Mouse (Mus musculus): ENCODE data around the gene Ddi2. TPM values are rescaled to one million over a fixed set of nuclear protein-coding genes. Genes with fewer than 3 reads are reported as not detected.
"Not testable (repeated sequence)": the region's sequence is repeated elsewhere in the genome, so short reads cannot be mapped to it uniquely, and the experiment has no call there.

The Ddi2 gene
- 29.3 and 31.4 TPM in 2 replicates for polyA plus RNA-seq (2014; fragmentation: Nextera tagmentation; extraction: Ambion mirVana)

DNA sequence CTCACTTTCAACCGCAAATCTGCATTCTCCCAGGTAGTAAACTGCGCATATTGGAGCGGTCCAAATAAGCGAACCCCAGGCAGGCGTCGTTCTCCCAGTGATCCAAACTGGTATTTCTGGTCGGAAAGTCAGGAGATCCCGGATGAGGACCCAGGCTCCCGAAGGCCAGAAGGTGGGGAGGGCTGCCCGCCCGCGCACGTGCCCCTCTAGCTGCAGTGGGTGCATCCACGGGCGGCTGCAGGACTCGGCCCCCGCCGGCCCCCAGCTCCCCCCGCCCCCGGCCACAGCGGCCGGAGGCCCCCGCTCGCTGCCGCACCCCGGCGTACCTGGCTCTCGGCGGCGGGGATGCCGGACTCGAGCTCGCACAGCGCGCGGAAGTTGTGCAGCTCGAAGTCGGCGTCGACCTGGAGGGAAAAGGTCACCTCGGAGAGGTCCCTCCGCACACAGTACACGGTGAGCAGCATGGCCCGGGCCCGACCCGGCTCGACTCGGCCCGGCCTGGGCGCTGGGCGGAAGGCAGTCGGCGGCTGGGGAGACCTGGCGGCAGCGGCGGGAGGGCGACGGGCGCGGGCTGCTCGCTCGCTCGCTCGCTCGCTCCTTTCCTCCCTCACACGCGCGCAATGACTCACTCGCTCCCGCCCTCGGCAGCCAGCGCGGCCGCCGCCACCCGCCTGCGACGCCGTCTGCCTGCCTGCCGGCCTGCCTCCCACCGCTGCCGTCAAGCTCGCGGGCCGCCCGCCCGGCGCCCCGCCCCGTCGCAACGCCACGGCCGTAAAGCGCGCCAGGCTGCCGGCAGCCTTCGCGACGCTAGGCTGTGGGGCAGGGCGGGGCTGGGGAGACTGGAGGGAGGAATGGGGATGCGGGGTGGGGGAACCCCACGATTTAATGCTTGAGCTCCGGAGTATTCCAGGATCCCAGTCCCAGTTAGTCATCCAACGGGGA lies at the start of gene Ddi2:
Gene Ddi2, minus strand, starts transcription at position 689 of the 942 bp plus-strand sequence.
- WGBS: under 1% methylated on average over 93 of the region's 105 CpGs
- H3K36me3 ChIP-seq (ENCODE audit: control insufficient read depth, insufficient read depth, low read length): peaks cover 10% of the 10 kb centered on the region
- DNase-seq (ENCODE audit: low spot score) (peak; percentile 89), ATAC-seq (replicated peaks; ENCODE audit: low FRiP score) (peak; percentile 80)
- no peaks in the 10 kb centered on the region for H3K9me3 ChIP-seq (ENCODE audit: control insufficient read depth, low read length)
- H3K4me3 ChIP-seq (ENCODE audit: low read depth, low read length): peak within 1 kb of the TSS; percentile 100
- H3K27ac ChIP-seq (ENCODE audit: low read depth, low read length): peak within 1 kb of the TSS; percentile 85
- H3K9ac ChIP-seq (ENCODE audit: low read depth, low read length): peak within 1 kb of the TSS; percentile 86
- peaks cover 28% of the 10 kb centered on the region for H3K4me1 ChIP-seq (replicated peaks; ENCODE audit: control insufficient read depth, insufficient read depth, low read length)
- H3K27me3 ChIP-seq (replicated peaks; ENCODE audit: control insufficient read depth, insufficient read depth, low read length): no peaks in the 10 kb centered on the region
- H3K4me2 ChIP-seq: peak within 1 kb of the TSS; percentile 91

DNA sequence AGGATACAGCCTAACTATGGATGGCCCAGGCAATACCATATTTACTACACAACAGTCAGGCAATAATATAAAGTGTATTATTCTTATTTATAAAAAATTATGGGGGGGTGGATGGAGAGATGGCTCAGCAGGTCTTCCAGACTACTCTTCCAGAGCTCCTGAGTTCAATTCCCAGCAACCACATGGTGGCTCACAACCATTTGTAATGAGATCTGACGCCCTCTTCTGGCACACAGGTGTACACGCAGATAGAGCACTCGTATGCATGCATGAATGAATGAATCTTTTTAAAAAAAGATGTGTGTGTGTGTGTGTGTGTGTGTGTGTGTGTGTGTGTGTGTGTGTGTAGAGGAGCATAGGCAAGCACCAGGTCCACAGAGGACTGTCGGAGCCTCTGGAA lies 49.8 kb upstream of the Ddi2 start:
- H3K9me3 ChIP-seq (ENCODE audit: control insufficient read depth, low read length); H3K9ac ChIP-seq (ENCODE audit: low read depth, low read length); DNase-seq (ENCODE audit: low spot score); ATAC-seq (replicated peaks; ENCODE audit: low FRiP score); H3K27ac ChIP-seq (ENCODE audit: low read depth, low read length); H3K4me3 ChIP-seq (ENCODE audit: low read depth, low read length); H3K4me2 ChIP-seq; H3K27me3 ChIP-seq (replicated peaks; ENCODE audit: control insufficient read depth, insufficient read depth, low read length): not testable (repeated sequence)
- 81% methylated on average over 4 of the region's 4 CpGs for WGBS
- H3K36me3 ChIP-seq (ENCODE audit: control insufficient read depth, insufficient read depth, low read length): peaks cover 34% of the 10 kb centered on the region
- peaks cover 26% of the 10 kb centered on the region for H3K4me1 ChIP-seq (replicated peaks; ENCODE audit: control insufficient read depth, insufficient read depth, low read length)

DNA sequence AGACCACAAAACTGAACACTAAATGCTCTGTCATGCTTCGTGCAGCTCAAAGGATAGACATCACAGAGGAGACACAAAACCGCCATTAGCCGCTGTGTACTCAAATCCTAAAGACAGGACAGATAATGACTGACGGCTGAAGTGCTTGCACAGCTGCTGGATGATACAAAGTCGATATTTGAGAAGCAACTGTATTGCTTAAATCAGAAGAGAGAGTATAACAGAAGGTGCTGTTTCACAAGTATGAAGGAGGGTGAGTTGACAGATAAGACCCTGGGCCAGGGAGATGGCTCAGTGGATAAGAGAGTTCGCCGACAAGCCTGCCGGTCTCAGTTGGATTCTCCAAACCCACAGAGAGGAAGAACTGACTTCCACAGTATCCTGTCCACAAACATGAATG lies 48.6 kb upstream of the Ddi2 start:
- DNase-seq (ENCODE audit: low spot score): no peak
- H3K27ac ChIP-seq (ENCODE audit: low read depth, low read length): peak overlapping the region; percentile 61
- H3K4me1 ChIP-seq (replicated peaks; ENCODE audit: control insufficient read depth, insufficient read depth, low read length): peaks cover 38% of the 10 kb centered on the region
- no peaks in the 10 kb centered on the region for H3K9me3 ChIP-seq (ENCODE audit: control insufficient read depth, low read length)
- H3K4me2 ChIP-seq: peak overlapping the region; percentile 8; the same call in 1 of the 2 replicates
- WGBS: 58% methylated on average over 8 of the region's 8 CpGs
- peak; percentile 19 for ATAC-seq (replicated peaks; ENCODE audit: low FRiP score)
- peaks cover 37% of the 10 kb centered on the region for H3K36me3 ChIP-seq (ENCODE audit: control insufficient read depth, insufficient read depth, low read length)
- no peaks in the 10 kb centered on the region for H3K27me3 ChIP-seq (replicated peaks; ENCODE audit: control insufficient read depth, insufficient read depth, low read length)
- H3K4me3 ChIP-seq (ENCODE audit: low read depth, low read length): no peak overlapping the region
- H3K9ac ChIP-seq (ENCODE audit: low read depth, low read length): no peak overlapping the region; the same call in 1 of the 2 replicates

DNA sequence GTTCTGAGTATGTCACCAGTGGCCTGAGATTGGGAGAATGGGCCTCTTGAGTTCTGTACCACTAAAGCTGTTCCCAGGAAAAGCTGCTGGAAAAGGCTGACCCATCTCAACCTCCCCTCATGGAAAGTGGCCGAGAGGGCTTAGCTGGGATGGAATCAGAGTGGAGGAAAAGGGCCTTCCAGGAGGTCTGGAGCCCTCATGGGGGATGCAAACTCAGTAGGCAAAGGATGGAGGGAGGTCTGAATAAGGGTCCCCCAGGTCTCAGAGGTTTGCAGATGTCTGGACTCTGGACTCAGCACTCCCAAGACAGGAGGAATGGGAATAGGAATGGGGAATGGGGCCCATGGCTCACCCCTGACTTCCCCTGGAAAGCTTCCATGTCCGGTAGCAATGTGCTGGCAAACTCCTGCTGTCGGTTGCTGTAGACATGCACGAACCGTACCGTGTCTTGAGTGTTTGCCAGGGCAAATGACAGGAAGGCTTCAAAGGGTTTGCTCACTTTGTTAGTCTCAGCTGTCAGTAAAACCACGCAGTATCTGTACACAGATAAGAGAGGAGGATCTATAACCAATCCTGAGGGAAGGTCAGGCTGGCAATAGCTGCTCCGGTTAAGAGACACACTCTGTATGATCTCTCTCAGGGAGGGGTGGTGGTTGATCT lies 46.4 kb upstream of the Ddi2 start:
- Histone ChIP-seq H3K4me1 (replicated peaks; ENCODE audit: control insufficient read depth, insufficient read depth, low read length) (peaks cover 38% of the 10 kb centered on the region), H3K9me3 (ENCODE audit: control insufficient read depth, low read length) (no peaks in the 10 kb centered on the region), H3K4me2 (no peak overlapping the region), H3K27me3 (replicated peaks; ENCODE audit: control insufficient read depth, insufficient read depth, low read length) (no peaks in the 10 kb centered on the region), H3K27ac (ENCODE audit: low read depth, low read length) (no peak overlapping the region), H3K36me3 (ENCODE audit: control insufficient read depth, insufficient read depth, low read length) (peaks cover 28% of the 10 kb centered on the region), H3K4me3 (ENCODE audit: low read depth, low read length) (no peak overlapping the region), H3K9ac (ENCODE audit: low read depth, low read length) (no peak overlapping the region)
- no peak for DNase-seq (ENCODE audit: low spot score)
- no peak for ATAC-seq (replicated peaks; ENCODE audit: low FRiP score)
- WGBS: 66% methylated on average over 8 of the region's 8 CpGs

DNA sequence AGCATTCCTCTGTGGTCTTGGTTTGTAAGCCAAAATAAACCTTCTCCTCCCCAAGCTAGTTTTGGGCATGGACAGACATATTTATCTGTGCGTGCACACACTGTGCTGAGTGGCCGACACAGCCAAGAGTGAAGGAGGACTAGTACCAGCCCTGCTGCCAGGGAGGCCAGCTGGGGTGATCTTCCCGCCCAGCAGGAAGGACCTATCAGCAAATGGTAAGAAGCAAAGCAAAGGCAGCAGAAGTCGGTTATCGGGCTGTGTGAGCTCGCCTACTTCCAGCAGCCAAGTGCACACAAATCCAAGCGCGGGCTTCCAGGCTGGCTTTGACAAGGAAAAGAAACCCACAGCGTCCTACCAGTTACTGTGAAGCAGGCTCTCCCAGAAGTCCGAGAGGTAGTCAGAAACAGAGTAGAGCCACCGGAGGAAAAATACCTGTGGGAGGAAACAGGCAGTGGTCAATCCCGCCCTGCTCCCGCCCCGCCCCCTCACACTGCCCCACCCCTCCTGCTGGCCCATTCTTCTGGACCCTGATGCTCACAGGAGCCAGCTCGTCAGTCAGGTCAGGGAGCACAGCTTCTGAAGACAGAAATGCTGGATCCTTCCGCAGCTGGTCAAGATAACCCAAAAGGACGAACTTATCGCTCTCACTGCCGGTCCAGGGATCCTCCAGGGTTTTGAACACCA lies 44.3 kb upstream of the Ddi2 start:
- Histone ChIP-seq H3K4me3 (ENCODE audit: low read depth, low read length) (0 out of 2 replicates have a peak overlapping the region, but pooled peaks have one; percentile 10), H3K4me1 (replicated peaks; ENCODE audit: control insufficient read depth, insufficient read depth, low read length) (peaks cover 37% of the 10 kb centered on the region), H3K27ac (ENCODE audit: low read depth, low read length) (peak overlapping the region; percentile 79), H3K36me3 (ENCODE audit: control insufficient read depth, insufficient read depth, low read length) (peaks cover 29% of the 10 kb centered on the region), H3K9ac (ENCODE audit: low read depth, low read length) (peak overlapping the region; percentile 40), H3K9me3 (ENCODE audit: control insufficient read depth, low read length) (no peaks in the 10 kb centered on the region), H3K4me2 (peak overlapping the region; percentile 43), H3K27me3 (replicated peaks; ENCODE audit: control insufficient read depth, insufficient read depth, low read length) (no peaks in the 10 kb centered on the region)
- ATAC-seq (replicated peaks; ENCODE audit: low FRiP score) (peak; percentile 86), DNase-seq (ENCODE audit: low spot score) (no peak)
- WGBS: 59% methylated on average over 19 of the region's 19 CpGs

DNA sequence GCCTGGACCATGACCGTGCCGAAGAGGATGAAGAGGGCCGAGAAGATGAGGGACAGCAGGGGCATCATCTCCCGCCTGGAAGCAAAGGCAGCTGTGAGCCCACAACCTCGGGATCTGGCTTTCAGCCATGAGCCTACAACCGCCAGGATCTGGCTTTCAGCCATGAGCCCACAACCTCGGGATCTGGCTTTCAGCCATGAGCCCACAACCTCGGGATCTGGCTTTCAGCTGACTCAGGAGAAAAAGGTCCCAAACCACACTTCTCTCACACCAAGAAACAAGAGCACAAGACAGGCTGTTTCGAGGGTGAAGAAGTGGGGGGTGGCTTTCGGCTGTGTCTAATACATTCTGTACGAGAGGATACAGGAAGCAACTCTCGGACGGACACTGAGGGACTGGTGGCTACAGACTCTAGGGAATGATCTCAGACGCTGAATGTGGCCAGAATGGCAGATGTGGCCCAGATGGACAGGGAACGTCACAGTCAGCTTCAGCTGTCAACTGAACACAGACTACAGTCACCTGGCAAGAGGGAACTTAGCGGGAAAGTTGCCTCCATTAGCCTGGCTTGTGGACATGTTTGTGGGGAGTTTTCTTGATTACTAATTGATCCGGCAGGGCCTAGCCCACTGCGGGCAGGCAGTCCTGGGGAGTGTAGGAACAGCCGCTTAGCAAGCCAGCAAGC lies 43.6 kb upstream of the Ddi2 start:
- Histone ChIP-seq H3K27me3 (replicated peaks; ENCODE audit: control insufficient read depth, insufficient read depth, low read length) (no peaks in the 10 kb centered on the region), H3K9me3 (ENCODE audit: control insufficient read depth, low read length) (no peaks in the 10 kb centered on the region), H3K9ac (ENCODE audit: low read depth, low read length) (peak overlapping the region; percentile 40), H3K4me2 (peak overlapping the region; percentile 43), H3K4me3 (ENCODE audit: low read depth, low read length) (no peak overlapping the region), H3K4me1 (replicated peaks; ENCODE audit: control insufficient read depth, insufficient read depth, low read length) (peaks cover 33% of the 10 kb centered on the region), H3K36me3 (ENCODE audit: control insufficient read depth, insufficient read depth, low read length) (peaks cover 28% of the 10 kb centered on the region; the same call in 1 of the 2 replicates), H3K27ac (ENCODE audit: low read depth, low read length) (peak overlapping the region; percentile 79)
- DNase-seq (ENCODE audit: low spot score): no peak
- 73% methylated on average over 19 of the region's 19 CpGs for WGBS
- no peak for ATAC-seq (replicated peaks; ENCODE audit: low FRiP score)

DNA sequence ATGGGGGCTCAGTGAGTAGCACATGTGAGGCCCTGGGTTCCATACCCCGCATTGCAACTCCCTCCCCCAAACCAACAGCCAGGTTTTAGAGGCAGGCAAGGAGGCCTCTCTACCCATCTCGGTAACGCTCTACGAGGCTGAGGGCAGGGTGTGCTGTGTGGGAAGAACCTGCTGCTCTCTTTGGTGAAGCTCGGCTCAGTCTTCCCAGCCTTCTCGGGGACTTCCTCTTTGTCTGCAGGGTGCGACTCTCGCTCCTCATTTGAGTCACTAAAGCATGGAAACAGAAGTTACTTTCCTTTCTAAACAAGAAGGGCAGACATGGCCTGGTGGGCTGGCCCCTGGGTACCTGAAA lies 43.1 kb upstream of the Ddi2 start:
- no peak overlapping the region for H3K4me3 ChIP-seq (ENCODE audit: low read depth, low read length)
- no peak overlapping the region for H3K4me2 ChIP-seq
- no peaks in the 10 kb centered on the region for H3K9me3 ChIP-seq (ENCODE audit: control insufficient read depth, low read length)
- peaks cover 28% of the 10 kb centered on the region; the same call in 1 of the 2 replicates for H3K36me3 ChIP-seq (ENCODE audit: control insufficient read depth, insufficient read depth, low read length)
- 76% methylated on average over 8 of the region's 8 CpGs for WGBS
- no peak for DNase-seq (ENCODE audit: low spot score)
- H3K27ac ChIP-seq (ENCODE audit: low read depth, low read length): peak overlapping the region; percentile 79; the same call in 1 of the 2 replicates
- H3K9ac ChIP-seq (ENCODE audit: low read depth, low read length): no peak overlapping the region
- peaks cover 28% of the 10 kb centered on the region for H3K4me1 ChIP-seq (replicated peaks; ENCODE audit: control insufficient read depth, insufficient read depth, low read length)
- no peak for ATAC-seq (replicated peaks; ENCODE audit: low FRiP score)
- H3K27me3 ChIP-seq (replicated peaks; ENCODE audit: control insufficient read depth, insufficient read depth, low read length): no peaks in the 10 kb centered on the region

DNA sequence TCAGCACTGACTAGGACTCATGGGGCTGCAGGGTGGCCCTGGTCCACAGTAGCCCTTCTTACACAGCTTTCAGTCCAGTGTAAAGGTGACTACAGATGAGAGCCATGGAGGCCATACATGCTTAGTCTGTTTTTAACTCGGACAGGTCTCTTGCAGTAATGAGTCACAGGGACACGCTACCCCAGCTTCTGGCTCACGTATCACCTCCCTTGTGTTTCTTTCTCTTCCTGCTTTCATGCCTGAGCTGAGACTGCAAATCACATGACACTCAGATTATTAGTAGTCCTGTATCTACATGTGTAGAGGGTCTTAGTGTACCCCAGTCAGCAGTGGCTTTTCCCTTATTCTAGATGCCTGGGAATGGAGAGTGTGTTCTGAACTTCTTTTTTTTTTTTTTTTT lies 41.8 kb upstream of the Ddi2 start:
- H3K36me3 ChIP-seq (ENCODE audit: control insufficient read depth, insufficient read depth, low read length): peaks cover 21% of the 10 kb centered on the region; the same call in 1 of the 2 replicates
- H3K27ac ChIP-seq (ENCODE audit: low read depth, low read length): no peak overlapping the region
- DNase-seq (ENCODE audit: low spot score): no peak
- no peak for ATAC-seq (replicated peaks; ENCODE audit: low FRiP score)
- no peak overlapping the region for H3K4me3 ChIP-seq (ENCODE audit: low read depth, low read length)
- no peak overlapping the region for H3K9ac ChIP-seq (ENCODE audit: low read depth, low read length)
- no peaks in the 10 kb centered on the region for H3K9me3 ChIP-seq (ENCODE audit: control insufficient read depth, low read length)
- peaks cover 18% of the 10 kb centered on the region for H3K4me1 ChIP-seq (replicated peaks; ENCODE audit: control insufficient read depth, insufficient read depth, low read length)
- 96% methylated on average over 3 of the region's 3 CpGs for WGBS
- no peaks in the 10 kb centered on the region for H3K27me3 ChIP-seq (replicated peaks; ENCODE audit: control insufficient read depth, insufficient read depth, low read length)
- H3K4me2 ChIP-seq: no peak overlapping the region
